Mouse (Mus musculus) induced T-regulatory cell, adult 2 months (primary cell): ENCODE data around the gene Twistnb.
A peak's percentile ranks its signal among the peaks of the same experiment; 100 is the strongest.

Experiments used
- DNase-seq: peaks from one replicate; pipeline ENCODE4 v3.0.0-alpha.2; 2012; ENCODE audit warnings: low read depth

Gene Twistnb

DNA sequence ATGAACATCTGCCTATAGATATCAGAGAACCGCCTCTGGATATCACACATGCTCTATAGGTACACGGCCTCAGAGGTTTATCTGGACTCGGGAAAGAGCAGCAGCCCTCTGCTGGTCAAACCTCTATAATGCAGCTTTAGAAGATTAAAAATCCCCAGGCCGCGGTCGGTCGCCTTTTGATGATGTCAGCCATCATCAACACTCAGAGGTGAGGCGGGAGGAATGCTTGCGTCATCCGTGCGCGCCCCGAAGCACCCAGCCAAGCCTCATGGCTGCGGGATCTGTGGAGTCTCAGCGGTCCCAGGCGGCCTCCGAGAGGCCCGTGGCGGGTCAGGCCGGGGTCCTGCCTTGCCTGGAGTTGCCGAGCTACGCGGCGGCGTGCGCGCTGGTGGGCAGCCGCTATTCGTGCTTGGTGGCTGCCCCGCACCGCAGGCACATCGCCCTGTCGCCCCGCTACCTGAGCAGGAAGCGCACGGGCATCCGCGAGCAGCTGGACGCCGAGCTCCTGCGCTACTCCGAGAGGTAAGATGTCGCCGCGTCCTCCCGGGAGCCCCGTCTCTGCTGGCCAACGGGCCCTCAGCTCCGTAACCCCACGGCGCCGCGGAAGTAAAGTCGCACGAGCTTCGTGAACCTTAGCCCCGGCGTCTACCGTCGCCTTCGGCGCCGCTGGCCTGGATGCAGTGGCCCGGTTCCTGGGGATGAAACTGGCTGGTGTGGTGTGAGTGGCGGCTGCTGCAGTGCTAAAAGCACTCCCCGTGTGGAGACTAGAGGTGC, at the start of gene Twistnb:
Gene Twistnb (plus strand): TSS at position 249 of the 774 bp plus-strand sequence.
- peak; percentile 99 for DNase-seq

GRCm38 (mm10) chr12:33388842-33389241, 40.6 kb upstream of the Twistnb start:
- peak; percentile 80 for DNase-seq

GRCm38 (mm10) chr12:33390844-33391560, 38.4 kb upstream of the Twistnb start:
- no peak for DNase-seq

DNA sequence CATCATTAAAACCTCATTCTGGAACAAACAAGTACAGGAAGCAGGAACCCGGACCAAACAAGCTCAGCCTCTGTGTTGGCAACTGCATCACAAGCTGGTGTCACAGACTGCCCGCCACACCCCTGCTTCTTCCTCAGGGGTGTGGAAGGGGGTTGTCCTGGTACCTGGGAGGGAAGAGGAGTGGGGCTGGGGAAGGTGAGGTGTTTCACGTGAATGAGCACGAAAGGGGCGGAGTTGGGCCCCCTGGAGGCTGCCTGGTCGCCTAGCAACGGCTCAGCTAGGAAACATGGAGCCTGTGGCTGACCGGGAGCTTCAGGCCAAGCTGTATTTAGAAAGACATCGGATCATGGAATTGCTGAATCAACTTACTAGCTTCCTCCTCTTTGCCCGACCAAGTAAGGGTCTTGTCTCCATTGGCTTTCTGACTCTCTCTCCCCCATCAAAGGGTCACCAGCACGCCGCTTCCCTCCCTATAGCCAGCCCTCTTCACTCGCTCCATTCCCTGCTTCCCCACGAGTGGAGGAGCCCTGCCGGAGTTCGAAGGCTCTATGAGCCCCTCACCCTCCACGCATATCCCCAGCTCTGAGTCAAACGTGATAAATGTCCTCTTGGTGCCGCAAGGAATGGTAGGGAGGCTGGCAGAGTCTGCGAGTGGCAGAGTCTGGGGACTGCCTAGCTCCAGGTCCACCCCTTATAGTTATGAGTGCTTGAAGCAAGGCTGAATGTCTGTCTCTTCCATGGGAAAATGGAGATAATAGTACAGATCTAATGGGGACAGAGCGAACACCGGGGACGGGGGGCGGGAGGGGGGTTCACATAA, 34.4 kb upstream of the Twistnb start, which contains the start of gene Efcab10:
Gene Efcab10 (plus strand): TSS at position 51 of the 820 bp plus-strand sequence.
- no peak for DNase-seq

GRCm38 (mm10) chr12:33403265-33403693, 26.2 kb upstream of the Twistnb start:
- no peak for DNase-seq

- DNase-seq = no peak
These were observed 24.4 kb upstream of the Twistnb start for GRCm38 (mm10) chr12:33404996-33405395.

- DNase-seq = no peak
These were observed 23.9 kb upstream of the Twistnb start for GRCm38 (mm10) chr12:33405398-33406026.

GRCm38 (mm10) chr12:33411580-33412151, 17.8 kb upstream of the Twistnb start:
- DNase-seq = peak; percentile 42

- DNase-seq = peak; percentile 72
These were observed 5.1 kb upstream of the Twistnb start for GRCm38 (mm10) chr12:33424329-33424728.

- no peak for DNase-seq
These were observed 2.1 kb upstream of the Twistnb start for GRCm38 (mm10) chr12:33427293-33427692.

DNA sequence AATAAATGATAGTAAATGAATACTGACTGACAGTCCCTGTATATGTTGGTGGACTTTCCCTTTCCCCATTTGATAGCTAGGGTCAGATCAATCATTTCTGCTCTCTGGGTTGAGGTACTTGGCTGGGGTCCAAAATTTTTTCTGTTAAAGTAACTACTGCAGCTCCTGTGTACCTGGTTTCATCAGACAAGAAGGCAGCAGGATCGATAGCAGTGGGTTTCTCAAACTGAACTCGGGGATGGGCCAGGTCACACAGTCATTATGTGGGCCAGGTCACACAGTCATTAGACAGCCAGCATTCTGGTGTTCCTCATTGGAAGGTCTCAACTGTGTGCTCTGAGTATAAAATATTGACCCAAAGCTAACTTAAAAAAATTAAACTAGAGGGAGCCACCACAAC, 1.7 kb upstream of the Twistnb start:
- no peak for DNase-seq

- peak; percentile 78 for DNase-seq
These were observed 4.4 kb downstream of the Twistnb start for GRCm38 (mm10) chr12:33433812-33434211.

DNA sequence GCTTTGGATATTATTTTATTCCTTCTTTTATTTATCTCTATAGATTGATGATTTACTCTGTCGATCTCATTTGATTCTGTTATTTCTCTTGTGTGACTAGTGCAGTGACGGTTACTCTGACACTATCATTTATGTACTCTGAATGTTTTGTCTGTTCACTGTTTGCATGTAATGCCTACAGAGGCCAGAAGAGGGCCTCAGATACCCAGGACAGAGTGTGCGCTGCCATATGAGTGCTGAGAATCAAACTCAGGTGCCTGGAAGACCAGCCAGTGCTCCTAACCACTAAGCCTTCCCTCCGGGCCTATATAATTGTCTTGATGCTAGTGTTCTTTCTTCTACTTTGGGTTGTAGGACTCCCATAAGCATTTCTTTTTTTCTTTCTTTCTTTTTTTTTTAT, 5.3 kb downstream of the Twistnb start:
- DNase-seq = peak; percentile 72

DNA sequence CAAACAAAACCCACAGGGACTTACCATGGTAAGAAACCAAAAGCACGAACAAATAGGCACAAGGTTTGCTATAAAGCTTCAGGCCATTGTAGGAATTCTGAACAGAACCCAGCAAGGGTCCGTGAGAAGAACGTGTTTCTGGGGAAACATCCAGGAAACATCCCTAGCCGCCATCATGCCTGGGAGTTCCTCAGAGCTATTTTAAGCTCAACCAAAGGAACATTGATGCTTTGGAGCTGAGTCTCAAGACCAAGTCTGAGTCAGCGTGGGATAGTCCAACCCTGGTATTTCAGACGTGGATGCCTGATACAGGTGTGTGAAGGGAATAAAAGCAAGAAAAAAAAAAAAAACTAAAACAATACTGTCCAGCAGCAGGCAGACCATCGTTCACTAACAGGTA, 26.0 kb downstream of the Twistnb start:
- no peak for DNase-seq

- no peak for DNase-seq
These were observed 26.8 kb downstream of the Twistnb start for GRCm38 (mm10) chr12:33456242-33456641.

- DNase-seq = peak; percentile 3
These were observed 51.5 kb downstream of the Twistnb start for GRCm38 (mm10) chr12:33480975-33481374.

DNA sequence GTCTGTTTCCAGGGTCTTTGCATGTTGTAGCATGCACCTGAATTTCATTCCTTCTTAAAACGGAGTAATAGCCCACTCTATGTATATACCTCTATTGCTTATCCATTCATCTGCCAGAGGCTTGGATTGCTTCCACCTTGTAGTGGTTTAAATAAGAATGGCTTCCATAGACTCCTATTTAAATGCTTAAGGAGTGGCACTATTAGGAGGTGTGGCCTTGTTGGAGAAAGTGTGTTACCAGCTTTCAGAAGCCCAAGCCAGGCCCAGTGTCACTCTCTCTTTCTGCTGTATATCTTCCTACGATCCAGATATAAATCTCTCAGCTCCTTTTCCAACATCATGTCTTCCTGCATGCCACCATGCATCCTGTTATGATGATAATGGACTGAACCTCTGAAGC, 53.5 kb downstream of the Twistnb start:
- no peak for DNase-seq
